Mouse (Mus musculus): ENCODE data around the gene Reck.
A peak's percentile ranks its signal among the peaks of the same experiment; 100 is the strongest.

Reck gene

GRCm38 (mm10) chr4:43906443-43906842 is 31.1 kb downstream of the Reck start:
- peak; percentile 28 for DNase-seq

DNA sequence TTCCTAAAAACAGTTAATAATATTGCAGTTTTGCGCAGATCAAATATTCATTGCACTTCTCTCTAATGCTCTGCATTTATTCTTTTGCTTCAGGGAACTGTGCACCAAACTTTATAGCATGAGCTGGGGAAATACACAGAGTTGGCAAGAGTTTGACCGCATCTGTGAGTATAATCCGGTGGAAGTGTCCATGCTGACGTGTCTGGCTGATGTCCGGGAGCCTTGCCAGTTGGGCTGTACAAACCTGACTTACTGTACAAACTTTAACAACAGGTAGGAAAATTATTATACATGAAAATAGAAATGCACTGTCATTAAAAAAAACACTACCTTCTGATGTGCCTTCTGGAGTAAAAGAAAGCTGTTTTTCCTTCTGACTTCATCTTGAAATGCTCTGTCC is 42.9 kb downstream of the Reck start:
- no peak for DNase-seq

- no peak for DNase-seq
Observed at GRCm38 (mm10) chr4:43920602-43921001, 45.3 kb downstream of the Reck start.

DNA sequence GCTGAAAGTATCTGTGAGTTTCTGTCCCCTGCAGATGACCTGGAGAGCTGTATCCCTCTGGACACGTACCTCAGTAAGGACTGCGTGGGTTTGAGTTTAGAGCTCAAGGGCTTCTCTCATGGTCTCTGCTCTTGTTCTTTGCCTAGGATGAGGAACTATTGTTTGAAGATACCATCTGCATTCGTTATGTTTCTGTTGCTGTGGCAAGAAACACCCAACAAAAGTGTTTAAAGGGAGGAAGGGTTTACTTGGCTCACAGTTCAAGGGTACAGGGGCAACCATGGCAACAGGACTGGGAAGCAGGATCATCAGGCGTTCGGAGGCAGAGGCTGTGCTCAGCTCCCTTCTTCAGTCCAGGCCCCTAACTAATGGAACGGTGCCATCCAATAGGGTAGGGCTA is 49.8 kb downstream of the Reck start:
- no peak for DNase-seq

- DNase-seq: peak; percentile 78
Observed at GRCm38 (mm10) chr4:43925779-43926178, 50.4 kb downstream of the Reck start.

DNA sequence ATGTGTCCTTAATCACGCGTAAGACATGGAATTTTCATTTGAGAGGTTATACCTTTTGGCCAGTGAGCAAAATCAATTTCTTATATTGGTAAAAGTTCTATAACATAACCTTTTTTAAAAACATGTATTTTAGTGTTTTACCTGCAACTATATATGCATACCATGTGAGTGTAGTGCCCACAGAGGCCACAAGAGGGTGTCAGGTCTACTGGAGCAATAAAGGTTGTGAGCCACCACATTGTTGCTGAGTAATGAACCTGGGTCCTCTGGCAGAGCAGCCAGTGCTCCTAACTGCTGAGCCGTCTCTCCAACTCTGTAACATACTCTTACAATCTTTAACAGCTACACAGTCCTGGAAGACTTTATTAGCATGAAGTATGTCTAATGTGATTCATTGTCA is 52.5 kb downstream of the Reck start:
- DNase-seq: no peak

- no peak for DNase-seq
Observed at GRCm38 (mm10) chr4:43931877-43932276, 56.5 kb downstream of the Reck start.

DNA sequence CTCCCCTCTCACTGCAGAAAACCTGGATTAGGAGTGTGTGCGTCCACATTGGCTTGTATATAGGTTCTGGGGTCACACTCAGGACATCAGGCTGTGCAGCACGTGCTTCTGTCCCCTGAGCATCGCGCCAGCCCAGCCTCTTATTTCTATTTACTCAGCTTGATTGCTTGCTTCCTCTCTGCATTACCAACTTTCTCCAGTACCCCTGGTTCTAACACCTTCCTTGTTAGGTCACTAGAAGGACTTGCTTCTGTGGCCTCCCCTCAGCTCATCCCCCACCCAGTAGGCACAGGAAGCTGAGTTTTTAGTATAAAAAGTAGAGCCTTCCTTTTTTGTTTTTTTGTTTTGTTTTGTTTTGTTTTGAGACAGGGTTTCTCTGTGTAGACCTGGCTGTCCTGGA is 60.9 kb downstream of the Reck start:
- DNase-seq: no peak

DNA sequence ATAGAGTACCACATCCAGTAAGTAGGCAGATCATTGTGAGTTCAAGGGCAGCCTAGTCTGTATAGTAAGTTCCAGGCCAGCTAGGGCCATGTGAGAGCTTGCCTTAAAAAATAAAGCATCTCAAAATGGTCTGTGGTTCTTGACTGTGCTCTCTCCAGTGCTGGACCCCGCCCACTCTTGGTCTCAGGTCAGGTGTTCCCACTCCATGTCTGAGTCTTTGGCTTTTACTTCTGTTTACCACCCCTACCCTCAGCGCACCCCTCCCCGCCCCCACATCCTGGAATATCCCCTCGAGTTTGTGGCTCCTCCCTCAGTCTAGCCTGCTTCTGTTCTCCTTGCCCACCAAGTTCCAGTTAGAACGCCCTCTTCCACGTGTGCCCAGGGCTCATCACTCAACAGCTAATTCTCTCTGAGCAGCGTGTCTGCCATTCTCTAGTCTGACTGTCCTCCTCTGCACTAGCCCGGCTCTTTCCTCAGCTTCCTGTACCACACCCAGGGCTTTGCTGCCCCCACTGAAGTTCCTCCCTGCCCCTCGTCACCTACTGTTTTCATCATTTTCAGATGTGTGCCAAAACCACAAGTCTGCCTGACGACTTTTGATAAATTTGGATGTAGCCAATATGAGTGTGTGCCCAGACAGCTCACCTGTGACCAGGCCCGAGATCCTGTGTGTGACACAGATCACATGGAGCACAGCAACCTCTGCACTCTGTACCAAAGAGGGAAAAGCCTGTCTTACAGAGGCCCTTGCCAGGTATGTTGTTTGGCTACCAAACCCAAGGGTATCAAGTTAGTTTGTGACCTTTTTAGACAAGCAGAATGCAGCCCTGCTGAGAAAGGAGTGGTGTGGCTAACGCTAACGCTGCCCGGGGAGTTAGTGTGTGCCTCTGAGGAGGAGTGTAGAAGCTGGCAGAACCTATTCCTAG is 61.7 kb downstream of the Reck start:
- no peak for DNase-seq

- no peak for DNase-seq
Observed at GRCm38 (mm10) chr4:43941315-43941714, 66.0 kb downstream of the Reck start.

DNA sequence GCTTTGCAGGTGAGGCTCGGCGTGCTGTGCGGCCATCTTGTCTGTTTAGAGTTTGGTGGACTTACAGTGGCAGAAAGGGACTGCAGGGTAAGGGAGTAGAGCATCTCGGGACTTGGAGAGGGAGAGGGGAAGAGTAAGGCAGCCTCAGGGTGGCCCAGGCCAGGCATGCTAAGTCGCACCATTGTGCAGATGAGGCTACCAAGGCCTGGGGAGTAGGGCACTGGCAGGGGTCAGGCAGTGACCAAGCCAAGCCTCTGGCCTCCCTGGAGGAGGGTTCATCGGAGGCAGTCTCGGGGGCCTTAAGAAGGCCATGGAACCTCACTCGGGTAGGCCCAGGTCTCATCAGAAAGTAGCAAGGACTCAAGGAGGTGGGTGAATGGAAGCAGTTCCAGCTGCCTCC is 67.1 kb downstream of the Reck start:
- no peak for DNase-seq

DNA sequence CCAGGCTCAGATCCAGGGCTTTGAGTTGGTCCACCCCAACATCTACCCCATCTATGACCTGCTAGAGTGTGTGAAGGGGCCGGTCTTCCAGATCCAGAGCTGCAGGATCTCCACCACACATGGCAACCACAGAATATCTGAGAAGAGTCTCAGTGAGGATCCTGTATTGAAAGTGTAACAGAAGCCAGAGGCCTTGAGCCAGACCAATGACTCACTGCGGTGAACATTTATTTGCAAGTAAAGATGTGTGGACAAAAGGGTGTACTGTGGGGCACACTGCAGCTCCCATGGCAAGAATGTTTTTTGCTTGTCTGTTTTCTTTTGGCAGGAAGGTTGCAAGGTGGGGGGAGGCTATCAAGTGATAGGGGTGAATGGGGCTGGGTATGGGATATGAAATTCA is 72.2 kb downstream of the Reck start:
- DNase-seq: no peak

DNA sequence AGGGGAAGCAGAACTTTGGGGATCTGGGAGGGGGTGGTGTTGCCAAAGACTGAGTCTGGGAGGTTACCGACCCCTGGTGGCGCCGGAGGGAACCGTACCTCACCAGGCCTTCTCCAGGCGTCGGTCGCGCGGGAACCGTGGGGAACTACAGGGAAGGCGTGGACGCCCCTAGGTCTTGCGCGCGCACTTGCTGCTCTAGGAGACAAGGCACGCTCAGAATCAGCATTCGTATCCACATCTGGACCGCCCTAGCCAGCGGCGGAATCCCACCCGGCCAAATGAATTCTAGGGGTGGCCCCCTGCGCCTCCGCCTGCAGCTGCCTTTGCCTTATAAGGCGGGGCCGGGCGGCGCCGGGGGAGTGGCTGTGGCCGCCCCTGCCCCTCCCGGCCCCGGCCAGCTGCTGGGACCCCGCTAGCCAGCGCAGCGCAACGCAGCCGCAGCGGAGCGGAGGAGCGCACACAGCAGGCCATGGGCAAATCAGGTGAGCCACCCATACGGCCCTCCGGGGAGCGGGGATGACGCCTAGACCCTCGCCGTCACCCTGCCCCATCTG is 82.0 kb downstream of the Reck start, which contains the start of gene Glipr2:
Glipr2 (plus strand) TSS at position 110 of the 554 bp plus-strand sequence.
- peak; percentile 53 for DNase-seq

DNA sequence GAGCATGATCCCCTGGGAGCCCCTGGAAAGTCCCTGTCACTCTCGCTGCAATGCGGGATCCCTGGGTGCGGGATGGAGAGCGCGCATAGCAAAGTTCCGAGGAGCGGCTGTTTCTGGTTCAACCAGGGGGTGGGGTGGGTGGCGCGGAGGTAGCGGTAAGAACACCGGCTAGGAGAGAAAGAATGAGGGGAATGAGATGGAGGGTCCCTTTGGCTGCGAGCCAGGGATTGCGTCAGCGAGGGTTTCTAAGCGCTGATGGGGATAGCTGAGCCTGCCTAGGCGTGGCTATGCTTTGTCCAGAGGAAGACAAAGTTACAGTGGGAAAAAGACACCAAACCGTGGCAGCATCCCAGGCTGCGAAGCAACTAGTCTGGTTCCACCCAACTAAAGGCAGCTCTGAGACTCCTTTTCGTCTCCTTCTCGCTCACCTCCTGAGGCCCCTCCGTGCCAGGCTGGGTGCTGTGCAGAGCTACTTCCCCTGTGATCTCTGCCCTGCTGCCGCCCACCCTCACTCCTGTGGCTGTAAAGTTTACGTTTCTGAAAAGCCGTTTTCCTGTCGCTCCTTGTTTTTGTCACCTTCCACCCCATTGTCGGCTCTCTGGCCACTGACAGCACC is 82.6 kb downstream of the Reck start:
- no peak for DNase-seq

DNA sequence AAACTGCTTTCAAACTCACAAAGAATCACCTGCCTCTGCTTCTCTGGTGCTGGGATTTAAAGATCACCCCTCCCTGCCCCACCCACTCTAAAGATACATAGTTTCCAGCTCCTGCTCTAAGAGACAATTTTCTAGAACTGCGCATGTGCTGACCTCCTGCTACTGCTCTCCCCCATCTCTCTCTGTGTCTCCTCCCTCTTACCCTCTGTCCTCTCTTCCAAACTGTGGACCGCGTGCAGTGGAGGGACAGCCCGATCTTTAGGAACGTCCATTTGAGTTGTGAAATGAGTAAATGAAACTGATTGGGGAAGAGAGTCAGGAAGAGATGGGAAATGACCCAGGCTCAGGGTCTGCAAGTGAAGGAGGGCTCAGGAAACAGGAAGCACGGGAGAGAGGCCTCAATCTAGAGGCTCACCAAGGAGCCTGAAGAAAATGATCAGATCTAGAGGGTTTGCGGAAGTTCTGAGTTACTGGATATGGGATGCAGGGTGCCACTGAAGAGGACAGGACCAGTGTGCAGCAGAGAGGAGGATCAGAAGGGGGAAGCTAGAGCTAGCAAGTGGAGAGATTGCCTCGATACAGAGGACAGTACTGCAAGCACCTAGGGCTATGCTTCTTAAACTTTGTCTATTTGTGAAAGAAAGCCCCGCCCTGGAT is 84.3 kb downstream of the Reck start:
- no peak for DNase-seq

GRCm38 (mm10) chr4:43960207-43960606 is 84.9 kb downstream of the Reck start:
- no peak for DNase-seq

DNA sequence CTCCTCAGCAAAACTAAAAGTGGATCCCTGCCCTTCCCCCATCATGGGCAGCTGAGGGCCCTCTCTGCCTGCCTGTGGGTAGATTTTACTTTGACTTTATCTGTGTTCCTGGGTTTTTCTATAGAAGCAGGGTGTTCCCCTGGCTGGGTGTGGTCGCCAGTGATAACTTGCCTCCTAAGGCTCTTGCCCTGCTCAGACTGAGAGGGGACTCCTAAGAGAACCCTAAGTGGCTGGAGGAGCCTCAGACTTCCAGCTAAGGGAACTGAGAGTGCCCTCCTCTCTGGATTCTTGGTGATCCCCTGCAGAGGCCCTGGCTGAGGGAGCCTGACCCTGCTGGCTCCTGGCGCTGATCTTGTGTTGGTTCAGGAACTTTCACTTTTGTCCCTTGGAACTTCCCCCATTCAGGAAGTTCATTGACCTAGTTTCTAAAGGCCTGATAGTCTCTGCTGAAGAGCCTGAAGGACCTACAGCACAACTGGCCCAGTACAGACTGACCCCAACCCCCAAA is 89.0 kb downstream of the Reck start:
- no peak for DNase-seq

DNA sequence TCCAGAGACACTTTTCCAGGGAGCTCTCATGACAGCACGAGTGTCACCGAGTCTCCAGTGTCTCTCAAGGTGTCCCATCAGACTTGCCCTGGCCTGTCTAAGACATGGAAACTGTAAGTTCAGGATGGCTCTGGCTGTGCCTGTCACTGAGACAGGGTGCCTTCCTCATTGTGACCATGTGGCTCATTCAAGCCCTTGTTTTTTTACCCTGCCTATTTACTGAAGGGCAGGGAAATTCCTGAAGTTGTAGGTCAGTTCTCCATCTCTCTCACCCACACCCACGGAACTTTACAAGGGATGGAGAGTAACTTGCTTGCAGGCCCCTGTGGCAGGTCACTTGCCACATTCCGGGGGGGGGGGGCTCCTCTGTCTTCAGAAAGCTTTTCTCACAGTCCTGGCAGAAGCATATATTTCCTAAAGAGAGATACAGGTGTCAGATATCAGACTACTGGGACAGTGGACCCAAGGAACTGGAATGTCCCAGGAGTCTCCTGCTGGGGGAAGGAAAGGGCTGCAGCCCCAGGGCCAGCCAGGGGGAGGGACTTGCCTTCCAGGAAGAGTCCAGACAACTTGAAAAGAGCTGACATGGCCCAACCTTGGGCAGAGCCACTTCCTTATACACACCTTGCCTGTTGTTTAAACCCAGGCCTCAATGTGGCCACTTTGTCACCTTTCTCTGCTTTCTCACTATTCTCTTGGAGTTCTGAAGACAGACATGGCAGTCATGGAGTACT is 89.8 kb downstream of the Reck start:
- DNase-seq: no peak

DNA sequence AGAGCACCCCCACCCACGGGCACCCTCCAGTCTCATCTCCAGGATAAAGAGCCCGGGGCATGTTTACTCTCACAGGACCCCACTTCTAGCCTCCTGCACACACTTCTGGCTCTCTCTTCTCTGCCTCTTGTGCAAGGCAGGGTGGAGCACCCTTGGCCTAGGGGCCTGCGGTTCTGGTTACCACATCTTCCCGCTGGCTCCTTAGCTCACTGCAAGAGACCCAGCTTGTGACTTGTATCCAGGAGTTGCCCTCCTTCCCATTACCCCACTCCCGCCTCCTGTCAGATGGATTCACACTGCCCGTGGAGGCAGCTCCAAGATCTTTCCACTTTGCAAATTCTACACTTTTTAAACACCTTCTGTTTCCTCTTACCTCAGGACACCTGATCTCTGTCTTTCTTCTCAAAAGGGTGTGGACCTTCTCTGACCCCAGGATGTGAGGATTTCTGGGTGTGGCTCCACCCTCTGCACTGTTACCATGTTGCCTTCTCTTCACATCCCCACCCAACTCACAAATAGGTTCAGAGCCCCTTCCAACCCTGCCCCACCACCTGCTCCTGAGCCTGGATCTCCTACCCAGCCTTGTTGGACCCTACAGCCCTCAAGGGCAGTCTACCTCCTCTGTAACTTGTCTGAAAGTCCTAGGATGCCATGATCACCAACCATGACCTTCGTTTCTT is 90.7 kb downstream of the Reck start:
- no peak for DNase-seq

GRCm38 (mm10) chr4:43968650-43969049 is 93.3 kb downstream of the Reck start:
- DNase-seq: peak; percentile 35

- no peak for DNase-seq
Observed at GRCm38 (mm10) chr4:43969373-43969772, 94.0 kb downstream of the Reck start.
